Mouse (Mus musculus): ENCODE data around the gene Gm5592. TPM values are rescaled to one million over a fixed set of nuclear protein-coding genes. Genes with fewer than 3 reads are reported as not detected.
"Not testable (repeated sequence)": the region's sequence is repeated elsewhere in the genome, so short reads cannot be mapped to it uniquely, and the experiment has no call there.

The Gm5592 gene
- not detected for total RNA-seq (2022)

GRCm38 (mm10) chr7:41153541-41153940, at the start of gene Gm5592:
Gene Gm5592 (plus strand): TSS chr7:41153841.
- not testable (repeated sequence) for DNase-seq (ENCODE audit: low spot score in 2 of 2)

GRCm38 (mm10) chr7:41155806-41156205, 2.2 kb downstream of the Gm5592 start:
- DNase-seq (ENCODE audit: low spot score in 2 of 2) = not testable (repeated sequence)

- DNase-seq (ENCODE audit: low spot score in 2 of 2) = not testable (repeated sequence)
Observed at GRCm38 (mm10) chr7:41157879-41158278, 4.2 kb downstream of the Gm5592 start.

GRCm38 (mm10) chr7:41158562-41158961, 4.9 kb downstream of the Gm5592 start:
- DNase-seq (ENCODE audit: low spot score in 2 of 2) = not testable (repeated sequence)

- DNase-seq (ENCODE audit: low spot score in 2 of 2) = no peak
Observed at GRCm38 (mm10) chr7:41193671-41194070, 40.0 kb downstream of the Gm5592 start.

Other genes with a start within 250 kb of the Gm5592 start
- gene 4930433I11Rik, start 166.3 kb upstream of the Gm5592 start, total RNA-seq (2022) = not detected
- gene Gm4884, start 121.1 kb upstream of the Gm5592 start, total RNA-seq (2022) = not detected
- gene AI987944, start 239.5 kb downstream of the Gm5592 start, total RNA-seq (2022) = 10 to 100 TPM; 11.9 to 14.4 (median 13.3) TPM

Data from layer of hippocampus, adult 8-10 months (tissue).